Mouse (Mus musculus) granulocyte monocyte progenitor cell, adult 5-6 weeks (primary cell): ENCODE data around the gene Slc25a45. TPM values are rescaled to one million over a fixed set of nuclear protein-coding genes. Genes with fewer than 3 reads are reported as not detected.

Source experiments
- ATAC-seq: replicated peaks from 2 replicates; pipeline ENCODE4 v1.8.0; 2016; ENCODE audit warnings: mild to moderate bottlenecking, moderate TSS enrichment, inconsistent platforms; ENCODE audit not compliant: poor library complexity, severe bottlenecking
- total RNA-seq, 2 experiments: library from RNA; stranded (forward) in 1 of 2; stranded (reverse) in 1 of 2; fragments of 200-712, 200-1000 nt in 1 of 2; fragments of >200 nt in 1 of 2; fragmentation: Nextera tagmentation in 1 of 2; gene quantifications; 2 replicates each; pipeline ENCODE4 v1.2.3; 2014 to 2017

Slc25a45 gene
- total RNA-seq, 2 experiments from 2014 or later = 35.5 to 44.5 TPM

DNA sequence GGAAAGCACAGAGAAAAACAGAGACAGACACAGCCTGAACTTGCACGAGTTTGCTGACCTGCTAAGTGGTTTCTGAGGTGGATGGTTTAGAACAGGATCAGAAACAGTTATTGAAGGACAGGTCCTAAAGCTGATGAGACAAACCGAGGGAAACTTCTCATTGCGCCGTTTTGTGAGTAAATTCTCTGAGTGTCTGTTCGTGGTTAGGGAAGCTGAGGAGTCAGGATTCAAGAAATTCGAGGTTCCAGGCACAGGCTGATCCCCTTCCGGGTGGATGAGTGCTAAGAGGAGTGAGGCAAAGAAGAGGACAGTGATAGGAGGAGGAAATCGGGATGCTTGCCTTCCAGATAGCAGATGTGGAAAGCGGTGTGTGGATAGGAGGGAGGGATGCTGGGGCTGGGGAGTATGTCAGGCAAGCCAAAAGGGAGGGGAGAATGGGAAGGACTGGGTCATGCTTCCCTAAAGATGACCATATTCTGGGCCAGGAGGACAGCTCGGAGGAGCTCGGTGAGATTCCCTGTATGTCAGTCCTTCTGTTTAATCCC lies 47.8 kb downstream of the Slc25a45 start:
- ATAC-seq = no peak

DNA sequence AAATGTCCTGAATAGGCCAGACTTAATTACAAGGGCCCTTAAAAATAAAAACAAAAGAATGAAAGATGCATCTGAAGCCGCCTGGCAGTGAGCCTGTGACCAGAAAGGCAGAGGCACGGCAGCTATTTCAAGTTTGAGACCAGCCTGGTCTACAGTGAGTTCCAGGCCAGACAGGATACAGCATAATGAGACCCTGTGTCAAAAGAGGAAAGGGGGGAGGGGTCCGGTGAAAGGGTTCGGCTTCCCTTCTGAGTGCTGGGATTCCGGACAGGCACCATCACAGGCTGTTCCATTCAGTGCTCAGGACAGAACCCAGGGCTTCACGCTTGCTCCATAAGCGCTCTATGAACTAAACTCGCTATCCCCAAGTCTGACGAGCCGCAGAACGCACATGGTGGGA lies 49.4 kb downstream of the Slc25a45 start:
- no peak for ATAC-seq

DNA sequence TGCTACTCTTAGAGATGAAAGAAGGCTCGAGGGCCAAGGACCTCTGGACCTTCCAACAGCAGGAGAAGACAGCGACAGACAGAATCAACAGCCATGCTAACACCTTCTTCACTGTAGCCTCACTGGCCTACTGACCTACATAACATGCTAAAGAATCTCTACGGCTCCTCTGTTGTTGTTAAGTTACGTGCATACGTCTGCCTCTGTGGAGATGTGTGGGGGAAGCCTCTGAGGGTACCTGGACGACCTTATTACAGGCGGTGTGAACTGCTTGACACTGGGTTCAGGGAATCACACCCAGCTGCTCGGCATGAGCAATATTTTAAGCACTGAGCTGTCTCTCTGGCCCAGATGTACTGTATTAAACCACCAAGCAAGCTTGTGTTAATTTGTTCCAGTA lies 49.9 kb downstream of the Slc25a45 start:
- no peak for ATAC-seq

DNA sequence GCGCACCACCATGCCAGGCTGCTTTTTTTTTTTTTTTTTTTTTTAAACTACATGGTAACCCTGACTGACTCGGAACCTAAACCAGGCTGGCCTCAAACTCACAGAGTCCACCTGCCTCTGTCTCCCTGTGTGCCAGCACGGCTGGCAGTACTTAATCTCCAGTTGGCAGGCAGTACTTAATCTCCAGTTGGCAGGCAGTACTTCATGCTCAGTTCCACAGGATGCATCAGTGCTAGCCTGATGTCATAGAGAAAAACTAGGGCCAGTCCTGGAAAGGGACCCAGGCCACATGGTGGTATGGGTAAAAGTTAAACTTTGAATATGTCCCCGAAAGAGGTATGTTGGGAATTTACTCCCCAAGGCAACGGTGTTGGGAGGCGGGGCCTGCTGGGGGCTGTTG lies 50.5 kb downstream of the Slc25a45 start:
- ATAC-seq = no peak

DNA sequence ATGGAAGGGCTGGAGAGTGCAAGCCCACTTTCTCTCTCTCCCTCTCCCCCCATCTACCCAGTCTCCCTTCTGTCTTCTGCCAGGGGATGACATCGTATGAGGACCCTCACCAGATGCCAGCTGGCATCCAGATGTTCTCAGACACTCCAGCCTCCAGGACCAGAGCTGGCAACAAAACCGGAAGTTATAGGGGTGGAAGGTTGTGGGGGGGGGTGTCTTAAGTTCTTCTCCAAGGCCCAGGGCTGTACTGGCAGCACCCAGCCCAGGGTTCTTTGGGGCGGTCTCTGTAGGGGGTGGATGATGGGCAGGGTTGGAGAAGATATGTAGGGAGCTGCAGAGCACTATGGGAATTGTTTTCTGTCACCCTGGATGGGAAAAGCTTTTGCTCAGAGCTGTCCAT lies 50.9 kb downstream of the Slc25a45 start:
- no peak for ATAC-seq

GRCm38 (mm10) chr19:5929634-5930596 lies 52.3 kb downstream of the Slc25a45 start:
- peak; percentile 69 for ATAC-seq

- no peak for ATAC-seq
Observed at GRCm38 (mm10) chr19:5935266-5935665, 57.7 kb downstream of the Slc25a45 start.

Other genes with a start within 250 kb of the Slc25a45 start
- 37.1 and 46.4 TPM in 2 replicates for gene Rela, start 240.3 kb upstream of the Slc25a45 start, total RNA-seq (2014; fragmentation: Nextera tagmentation)
- gene Rela, start 240.3 kb upstream of the Slc25a45 start, total RNA-seq (2017) = 25.4 and 31.7 TPM in 2 replicates
- 56.8 and 65.9 TPM in 2 replicates for gene Sipa1, start 214.1 kb upstream of the Slc25a45 start, total RNA-seq (2014; fragmentation: Nextera tagmentation)
- 17.3 and 20.8 TPM in 2 replicates for gene Sipa1, start 214.1 kb upstream of the Slc25a45 start, total RNA-seq (2017)
- gene Map3k11, start 189.1 kb upstream of the Slc25a45 start, total RNA-seq (2014; fragmentation: Nextera tagmentation) = 23.0 and 30.4 TPM in 2 replicates
- gene Map3k11, start 189.1 kb upstream of the Slc25a45 start, total RNA-seq (2017) = 21.9 and 22.2 TPM in 2 replicates
- 35.2 and 46.8 TPM in 2 replicates for gene Pcnx3, start 188.9 kb upstream of the Slc25a45 start, total RNA-seq (2014; fragmentation: Nextera tagmentation)
- 12.6 and 22.7 TPM in 2 replicates for gene Pcnx3, start 188.9 kb upstream of the Slc25a45 start, total RNA-seq (2017)
- not detected in 2 replicates for gene Kcnk7, start 173.4 kb upstream of the Slc25a45 start, total RNA-seq (2014; fragmentation: Nextera tagmentation)
- gene Kcnk7, start 173.4 kb upstream of the Slc25a45 start, total RNA-seq (2017) = not detected in 2 replicates
- gene Ehbp1l1, start 151.5 kb upstream of the Slc25a45 start, total RNA-seq (2014; fragmentation: Nextera tagmentation) = 23.2 and 29.5 TPM in 2 replicates
- gene Ehbp1l1, start 151.5 kb upstream of the Slc25a45 start, total RNA-seq (2017) = 30.6 and 41.6 TPM in 2 replicates
- gene Fam89b, start 148.2 kb upstream of the Slc25a45 start, total RNA-seq (2014; fragmentation: Nextera tagmentation) = 37.4 and 41.7 TPM in 2 replicates
- 20.9 and 31.8 TPM in 2 replicates for gene Fam89b, start 148.2 kb upstream of the Slc25a45 start, total RNA-seq (2017)
- gene Ltbp3, start 136.9 kb upstream of the Slc25a45 start, total RNA-seq (2014; fragmentation: Nextera tagmentation) = 1.8 and 16.0 TPM in 2 replicates
- gene Ltbp3, start 136.9 kb upstream of the Slc25a45 start, total RNA-seq (2017) = 3.7 and 3.9 TPM in 2 replicates
- gene Scyl1, start 106.4 kb upstream of the Slc25a45 start, total RNA-seq (2014; fragmentation: Nextera tagmentation) = 40.9 and 47.7 TPM in 2 replicates
- 22.8 and 23.3 TPM in 2 replicates for gene Scyl1, start 106.4 kb upstream of the Slc25a45 start, total RNA-seq (2017)
- gene Frmd8, start 2.5 kb upstream of the Slc25a45 start, total RNA-seq (2014; fragmentation: Nextera tagmentation) = 17.9 and 25.4 TPM in 2 replicates
- 19.0 and 28.4 TPM in 2 replicates for gene Frmd8, start 2.5 kb upstream of the Slc25a45 start, total RNA-seq (2017)
- 1.1 and 2.5 TPM in 2 replicates for gene Tigd3, start 16.3 kb downstream of the Slc25a45 start, total RNA-seq (2014; fragmentation: Nextera tagmentation)
- 2.3 and 4.4 TPM in 2 replicates for gene Tigd3, start 16.3 kb downstream of the Slc25a45 start, total RNA-seq (2017)
- gene Dpf2, start 35.2 kb downstream of the Slc25a45 start, total RNA-seq (2014; fragmentation: Nextera tagmentation) = 97.3 and 126 TPM in 2 replicates
- gene Dpf2, start 35.2 kb downstream of the Slc25a45 start, total RNA-seq (2017) = 62.7 and 108 TPM in 2 replicates
- 0.23 TPM in 1 of 2 replicates, not detected in the other for gene Cdc42ep2, start 47.0 kb downstream of the Slc25a45 start, total RNA-seq (2014; fragmentation: Nextera tagmentation)
- gene Cdc42ep2, start 47.0 kb downstream of the Slc25a45 start, total RNA-seq (2017) = not detected in 2 replicates
- 122 and 129 TPM in 2 replicates for gene Pola2, start 86.4 kb downstream of the Slc25a45 start, total RNA-seq (2014; fragmentation: Nextera tagmentation)
- 56.9 and 64.9 TPM in 2 replicates for gene Pola2, start 86.4 kb downstream of the Slc25a45 start, total RNA-seq (2017)
- gene Slc22a20, start 108.3 kb downstream of the Slc25a45 start, total RNA-seq (2014; fragmentation: Nextera tagmentation) = not detected in 2 replicates
- gene Slc22a20, start 108.3 kb downstream of the Slc25a45 start, total RNA-seq (2017) = not detected in 2 replicates
- gene Capn1, start 138.1 kb downstream of the Slc25a45 start, total RNA-seq (2014; fragmentation: Nextera tagmentation) = 35.2 and 38.6 TPM in 2 replicates
- gene Capn1, start 138.1 kb downstream of the Slc25a45 start, total RNA-seq (2017) = 32.2 and 37.7 TPM in 2 replicates
- 33.6 and 46.5 TPM in 2 replicates for gene Syvn1, start 168.8 kb downstream of the Slc25a45 start, total RNA-seq (2014; fragmentation: Nextera tagmentation)
- 3.8 and 8.2 TPM in 2 replicates for gene Syvn1, start 168.8 kb downstream of the Slc25a45 start, total RNA-seq (2017)
- 39.7 and 52.3 TPM in 2 replicates for gene Mrpl49, start 180.0 kb downstream of the Slc25a45 start, total RNA-seq (2014; fragmentation: Nextera tagmentation)
- gene Mrpl49, start 180.0 kb downstream of the Slc25a45 start, total RNA-seq (2017) = 45.2 and 46.1 TPM in 2 replicates
- 2,326 and 2,717 TPM in 2 replicates for gene Fau, start 180.0 kb downstream of the Slc25a45 start, total RNA-seq (2014; fragmentation: Nextera tagmentation)
- 1,639 and 2,001 TPM in 2 replicates for gene Fau, start 180.0 kb downstream of the Slc25a45 start, total RNA-seq (2017)
- 5.0 and 17.6 TPM in 2 replicates for gene Znhit2, start 183.4 kb downstream of the Slc25a45 start, total RNA-seq (2014; fragmentation: Nextera tagmentation)
- 13.7 and 17.6 TPM in 2 replicates for gene Znhit2, start 183.4 kb downstream of the Slc25a45 start, total RNA-seq (2017)
- gene Tm7sf2, start 190.6 kb downstream of the Slc25a45 start, total RNA-seq (2014; fragmentation: Nextera tagmentation) = 14.4 and 19.3 TPM in 2 replicates
- 3.4 and 4.0 TPM in 2 replicates for gene Tm7sf2, start 190.6 kb downstream of the Slc25a45 start, total RNA-seq (2017)
- 33.1 and 44.0 TPM in 2 replicates for gene Vps51, start 199.4 kb downstream of the Slc25a45 start, total RNA-seq (2014; fragmentation: Nextera tagmentation)
- gene Vps51, start 199.4 kb downstream of the Slc25a45 start, total RNA-seq (2017) = 48.0 and 48.5 TPM in 2 replicates
- not detected in 2 replicates for gene Tmem262, start 202.2 kb downstream of the Slc25a45 start, total RNA-seq (2014; fragmentation: Nextera tagmentation)
- not detected in 2 replicates for gene Tmem262, start 202.2 kb downstream of the Slc25a45 start, total RNA-seq (2017)
- not detected in 2 replicates for gene Gm28374, start 204.4 kb downstream of the Slc25a45 start, total RNA-seq (2014; fragmentation: Nextera tagmentation)
- not detected in 2 replicates for gene Gm28374, start 204.4 kb downstream of the Slc25a45 start, total RNA-seq (2017)
- 11.9 and 21.6 TPM in 2 replicates for gene Zfpl1, start 207.1 kb downstream of the Slc25a45 start, total RNA-seq (2014; fragmentation: Nextera tagmentation)
- gene Zfpl1, start 207.1 kb downstream of the Slc25a45 start, total RNA-seq (2017) = 19.9 and 30.2 TPM in 2 replicates
- gene Cdca5, start 207.2 kb downstream of the Slc25a45 start, total RNA-seq (2014; fragmentation: Nextera tagmentation) = 39.0 and 43.6 TPM in 2 replicates
- gene Cdca5, start 207.2 kb downstream of the Slc25a45 start, total RNA-seq (2017) = 34.8 and 42.1 TPM in 2 replicates
- gene AC131692.1, start 216.6 kb downstream of the Slc25a45 start, total RNA-seq (2014; fragmentation: Nextera tagmentation) = 2.7 TPM in 1 of 2 replicates, not detected in the other
- 2.2 TPM in 1 of 2 replicates, not detected in the other for gene AC131692.1, start 216.6 kb downstream of the Slc25a45 start, total RNA-seq (2017)
- 0.28 and 1.1 TPM in 2 replicates for gene Naaladl1, start 228.0 kb downstream of the Slc25a45 start, total RNA-seq (2014; fragmentation: Nextera tagmentation)
- not detected in 2 replicates for gene Naaladl1, start 228.0 kb downstream of the Slc25a45 start, total RNA-seq (2017)
- 8.5 and 10.2 TPM in 2 replicates for gene Sac3d1, start 240.8 kb downstream of the Slc25a45 start, total RNA-seq (2014; fragmentation: Nextera tagmentation)
- 5.9 and 7.2 TPM in 2 replicates for gene Sac3d1, start 240.8 kb downstream of the Slc25a45 start, total RNA-seq (2017)